Mouse (Mus musculus): ENCODE data around the gene S1pr2.
A peak's percentile ranks its signal among the peaks of the same experiment; 100 is the strongest.

Gene S1pr2

GRCm38 (mm10) chr9:20966747-20967146 lies 9.8 kb downstream of the S1pr2 start:
- no peak for DNase-seq (ENCODE audit: low read depth)

- no peak for DNase-seq (ENCODE audit: low read depth)
Measured at GRCm38 (mm10) chr9:20966008-20966407, 10.6 kb downstream of the S1pr2 start.

GRCm38 (mm10) chr9:20965606-20966005 lies 11.0 kb downstream of the S1pr2 start:
- DNase-seq (ENCODE audit: low read depth): no peak

- DNase-seq (ENCODE audit: low read depth): peak; percentile 10
Measured at GRCm38 (mm10) chr9:20961557-20961956, 15.0 kb downstream of the S1pr2 start.

GRCm38 (mm10) chr9:20959430-20959938 lies 17.1 kb downstream of the S1pr2 start, which contains the start of gene Dnmt1:
TSS of gene Dnmt1 (minus strand) at chr9:20959888.
- DNase-seq (ENCODE audit: low read depth): no peak

- DNase-seq (ENCODE audit: low read depth): no peak
Measured at GRCm38 (mm10) chr9:20956989-20957388, 19.6 kb downstream of the S1pr2 start.

GRCm38 (mm10) chr9:20952520-20953227 lies 23.9 kb downstream of the S1pr2 start:
- DNase-seq (ENCODE audit: low read depth): peak; percentile 96

- peak; percentile 31 for DNase-seq (ENCODE audit: low read depth)
Measured at GRCm38 (mm10) chr9:20951966-20952519, 24.5 kb downstream of the S1pr2 start.

GRCm38 (mm10) chr9:20951441-20951840 lies 25.1 kb downstream of the S1pr2 start:
- DNase-seq (ENCODE audit: low read depth): peak; percentile 91

- DNase-seq (ENCODE audit: low read depth): no peak
Measured at GRCm38 (mm10) chr9:20950419-20950818, 26.2 kb downstream of the S1pr2 start.

- peak; percentile 61 for DNase-seq (ENCODE audit: low read depth)
Measured at GRCm38 (mm10) chr9:20946066-20946880, 30.3 kb downstream of the S1pr2 start.

- DNase-seq (ENCODE audit: low read depth): peak; percentile 70
Measured at GRCm38 (mm10) chr9:20944697-20945370, 31.7 kb downstream of the S1pr2 start.

GRCm38 (mm10) chr9:20943911-20944310 lies 32.7 kb downstream of the S1pr2 start:
- DNase-seq (ENCODE audit: low read depth): peak; percentile 26

- peak; percentile 74 for DNase-seq (ENCODE audit: low read depth)
Measured at GRCm38 (mm10) chr9:20943396-20943795, 33.2 kb downstream of the S1pr2 start.

- DNase-seq (ENCODE audit: low read depth): no peak
Measured at GRCm38 (mm10) chr9:20923258-20923657, 53.3 kb downstream of the S1pr2 start.

- DNase-seq (ENCODE audit: low read depth): peak; percentile 62
Measured at GRCm38 (mm10) chr9:20916160-20916559, 60.4 kb downstream of the S1pr2 start.
